Comparison of ENCODE assay signal across 8 mouse cellular contexts in genomic region chr10:93640953-93641820, GRCm38 (mm10). TPM values are rescaled to one million over a fixed set of nuclear protein-coding genes. Genes with fewer than 3 reads are reported as not detected.
DNase-seq lines count a peak whose midpoint lies in the region; ATAC-seq and TF ChIP-seq lines count a peak whose summit lies in the region.

No protein-coding gene starts in this region.

- intact Hi-C loops in heart, postnatal 36 days (cut with DNase I): loop anchor here (5.0 kb wide), 1 partner anchor 61 kb away; no protein-coding TSS in a partner anchor
- intact Hi-C loops in left cerebral cortex, postnatal 4 days (cut with DNase I): no loop called here

- H3K4me2 ChIP-seq in forebrain, embryonic 11.5 days (ENCODE audit: low read depth, low read length, severe bottlenecking): peak overlapping the region; percentile 99
- peak overlapping the region; percentile 100 for H3K4me2 ChIP-seq in stomach, embryonic 15.5 days

- peak overlapping the region; percentile 92 for H3K9ac ChIP-seq in forebrain, embryonic 11.5 days (ENCODE audit: low read length)
- peak overlapping the region; percentile 69 for H3K9ac ChIP-seq in stomach, embryonic 15.5 days

- TF ChIP-seq POLR2A in brain, embryonic 14.5 days (IDR thresholded peaks at IDR 0.05; ENCODE audit: borderline replicate concordance, extremely low read depth, insufficient read depth, insufficient read length, poor library complexity, severe bottlenecking): 0 out of 2 replicates have a peak, but pooled peaks have one; percentile 37

- H3K4me3 ChIP-seq in layer of hippocampus, adult 2 months: peak overlapping the region; percentile 53
- peak overlapping the region; percentile 82 for H3K4me3 ChIP-seq in forebrain, embryonic 11.5 days (ENCODE audit: low read depth, low read length)
- H3K4me3 ChIP-seq in stomach, embryonic 15.5 days (replicated peaks): peak overlapping the region; percentile 69

- under 1% methylated on average over 66 of the region's 73 CpGs for WGBS in forebrain, embryonic 11.5 days
- WGBS in stomach, embryonic 15.5 days: under 1% methylated on average over 48 of the region's 73 CpGs

- peak; percentile 73 for ATAC-seq in forebrain, embryonic 11.5 days (replicated peaks; ENCODE audit: low FRiP score)
- no peak for ATAC-seq in stomach, embryonic 15.5 days (ENCODE audit: insufficient read depth, low FRiP score, low read depth)

- DNase-seq in layer of hippocampus, adult 2 months (ENCODE audit: low spot score in 2 of 2): no peak
- no peak for DNase-seq in layer of hippocampus, adult 18-20 months (ENCODE audit: low spot score in 2 of 2)
- DNase-seq in brain, embryonic 14.5 days (ENCODE audit: low read depth): peak; percentile 67
- DNase-seq in forebrain, embryonic 11.5 days (ENCODE audit: low spot score): peak; percentile 83
- DNase-seq in heart, postnatal 36 days: peak; percentile 53 to 65
- DNase-seq in left cerebral cortex, postnatal 4 days: peak; percentile 64
- DNase-seq in mesoderm, embryonic 11.5 days (ENCODE audit: low read depth, low spot score): peak; percentile 35

- peak overlapping the region; percentile 46; the same call in 1 of the 2 replicates for H3K27ac ChIP-seq in layer of hippocampus, adult 2 months
- H3K27ac ChIP-seq in forebrain, embryonic 11.5 days (ENCODE audit: low read depth, low read length): peak overlapping the region; percentile 37; the same call in 1 of the 2 replicates
- H3K27ac ChIP-seq in stomach, embryonic 15.5 days: no peak overlapping the region

- no peaks in the 10 kb centered on the region for H3K9me3 ChIP-seq in forebrain, embryonic 11.5 days (ENCODE audit: control insufficient read depth, low read length)
- no peaks in the 10 kb centered on the region for H3K9me3 ChIP-seq in stomach, embryonic 15.5 days

- H3K4me1 ChIP-seq in forebrain, embryonic 11.5 days (replicated peaks; ENCODE audit: control insufficient read depth, insufficient read depth, low read length): peaks cover 8% of the 10 kb centered on the region; the same call in 1 of the 2 replicates
- H3K4me1 ChIP-seq in stomach, embryonic 15.5 days: peaks cover 18% of the 10 kb centered on the region

- no peak for TF ChIP-seq CTCF in layer of hippocampus, adult 2 months (conservative IDR thresholded peaks at IDR 0.05)
- TF ChIP-seq CTCF in brain, embryonic 14.5 days (IDR thresholded peaks at IDR 0.05; ENCODE audit: borderline replicate concordance, extremely low read depth, insufficient read depth, insufficient read length): no peak

- H3K27me3 ChIP-seq in forebrain, embryonic 11.5 days (ENCODE audit: control insufficient read depth, insufficient read depth, low read length): no peaks in the 10 kb centered on the region; the same call in 1 of the 2 replicates
- H3K27me3 ChIP-seq in stomach, embryonic 15.5 days (replicated peaks): peaks cover 17% of the 10 kb centered on the region; the same call in 1 of the 2 replicates

- H3K36me3 ChIP-seq in forebrain, embryonic 11.5 days (ENCODE audit: control insufficient read depth, insufficient read depth, low read length): peaks cover 2% of the 10 kb centered on the region; the same call in 1 of the 2 replicates
- no peaks in the 10 kb centered on the region for H3K36me3 ChIP-seq in stomach, embryonic 15.5 days

RNA-seq across cellular contexts. Expression of gene Ntn4, which starts 0.7 kb away (rescaled TPM):
- total RNA-seq in layer of hippocampus, adult 2 months (2021): 1 to 10 TPM; 5.5 to 7.8 TPM
- 1 to 10 TPM; 6.4 to 7.8 TPM for total RNA-seq in layer of hippocampus, adult 18-20 months (2021)
- 5.9 and 8.3 TPM in 2 replicates for polyA plus RNA-seq in brain, embryonic 14.5 days (2012; rRNA removed)
- 2.9 and 4.4 TPM in 2 replicates for polyA plus RNA-seq in forebrain, embryonic 11.5 days (2014; fragmentation: Nextera tagmentation; extraction: Ambion mirVana)
- total RNA-seq in heart, postnatal 36 days (2021): 10 to 100 TPM; 12.5 to 13.7 TPM
- 1 to 10 TPM; 7.3 to 7.7 TPM for total RNA-seq in left cerebral cortex, postnatal 4 days (2021)
- 0.71 and 0.72 TPM in 2 replicates for polyA plus RNA-seq in stomach, embryonic 15.5 days (2015; fragmentation: Nextera tagmentation; extraction: Ambion mirVana)

RNA-seq across cellular contexts. Expression of gene Snrpf, which starts 51.7 kb away (rescaled TPM):
- 10 to 100 TPM; 11.5 to 12.6 TPM for total RNA-seq in layer of hippocampus, adult 2 months (2021)
- total RNA-seq in layer of hippocampus, adult 18-20 months (2021): 10 to 100 TPM; 10.5 to 13.5 TPM
- 98.9 and 145 TPM in 2 replicates for polyA plus RNA-seq in brain, embryonic 14.5 days (2012; rRNA removed)
- 155 and 161 TPM in 2 replicates for polyA plus RNA-seq in forebrain, embryonic 11.5 days (2014; fragmentation: Nextera tagmentation; extraction: Ambion mirVana)
- 10 to 100 TPM in 1 of 2 experiments, 1 to 10 TPM in 1; 7.4 to 11.5 TPM for total RNA-seq in heart, postnatal 36 days (2021)
- 10 to 100 TPM; 16.5 to 17.1 TPM for total RNA-seq in left cerebral cortex, postnatal 4 days (2021)
- polyA plus RNA-seq in stomach, embryonic 15.5 days (2015; fragmentation: Nextera tagmentation; extraction: Ambion mirVana): 111 and 128 TPM in 2 replicates

Comparison
In these comparisons a context has a peak if more than half of its experiments do, and no peak if none do; other contexts are left out.
1. DNase-seq: peak in brain, embryonic 14.5 days (single experiment), forebrain, embryonic 11.5 days (single experiment), heart, postnatal 36 days (2 of 2), left cerebral cortex, postnatal 4 days (single experiment) and mesoderm, embryonic 11.5 days (single experiment); none in layer of hippocampus, adult 2 months (0 of 2) and layer of hippocampus, adult 18-20 months (0 of 2).
2. Peak in every context shown above with its lines, with median percentiles within 50 percentile points of each other: H3K4me3 ChIP-seq.